Mouse (Mus musculus) effector memory CD4-positive, alpha-beta T cell, adult 7 months (primary cell): Measurements from ENCODE around the gene Hilpda. TPM values are rescaled to one million over a fixed set of nuclear protein-coding genes. Genes with fewer than 3 reads are reported as not detected.

Experiments used
- polyA plus RNA-seq: library from polyadenylated mRNA; unstranded; fragments of 100-300 nt; shearing (Covaris generic); gene quantifications from one replicate; pipeline ENCODE4 v1.2.1, GENCODE M21; 2017

Gene Hilpda
- 229 TPM for polyA plus RNA-seq

DNA sequence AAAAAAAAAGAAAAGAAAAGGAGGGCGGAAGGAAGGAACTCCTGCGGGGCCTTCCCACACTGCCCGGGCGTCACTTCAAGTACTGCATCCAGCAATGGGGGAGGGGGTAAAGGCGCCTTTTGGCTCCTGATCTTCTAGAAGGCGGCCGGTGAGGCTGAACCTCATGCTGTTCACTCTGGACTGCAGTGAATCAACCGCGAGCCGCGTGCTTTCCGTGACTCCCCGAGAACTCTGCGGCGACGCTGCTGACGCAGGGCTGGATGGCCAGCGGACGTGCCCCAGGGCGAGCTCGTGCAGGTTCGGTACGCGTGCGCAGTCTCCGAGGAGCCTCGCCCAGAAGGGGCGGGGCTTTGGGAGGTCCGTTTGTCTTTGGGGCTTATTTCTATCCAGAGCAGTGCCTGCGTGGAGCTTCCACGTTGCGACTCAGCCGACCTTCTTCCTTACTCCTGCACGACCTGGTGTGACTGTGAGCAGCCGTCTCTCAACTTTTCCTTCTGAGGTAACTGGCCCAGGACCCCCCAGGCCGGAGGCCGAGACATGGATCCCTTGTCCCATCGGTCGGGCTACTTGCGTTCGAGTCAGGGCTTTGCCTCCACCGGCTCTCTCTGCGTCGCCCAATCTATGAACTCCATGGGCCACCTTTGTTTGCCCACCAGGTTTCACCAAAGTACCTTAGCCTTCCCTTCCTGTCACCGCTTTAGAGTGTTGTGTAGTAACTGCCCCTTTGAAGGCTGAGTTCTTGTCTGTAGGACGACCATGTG lies at the start of gene Hilpda:
Gene Hilpda, plus strand, starts transcription at position 177 of the 761 bp plus-strand sequence.

DNA sequence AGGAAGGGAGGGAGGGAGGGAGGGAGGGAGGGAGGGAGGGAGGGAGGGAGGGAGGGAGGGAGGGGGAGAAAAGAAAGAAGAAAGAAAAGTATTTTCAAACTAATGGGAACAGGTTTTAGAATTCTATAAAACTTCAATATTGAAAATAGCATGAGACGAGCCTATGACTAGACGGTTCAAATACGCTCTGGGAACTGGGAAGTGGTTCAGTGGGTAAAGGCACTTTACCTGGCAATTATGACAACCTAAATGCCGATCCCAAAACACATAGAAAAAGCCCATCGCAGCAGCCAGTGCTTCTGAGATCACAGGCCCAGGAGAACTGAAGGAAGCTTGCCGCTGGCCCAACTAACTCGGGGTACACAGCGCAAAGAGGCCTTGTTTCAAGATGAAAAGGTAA lies 7.0 kb downstream of the Hilpda start, which contains the start of gene Fam71f2:
Gene Fam71f2, plus strand, starts transcription at position 301 of the 400 bp plus-strand sequence.

DNA sequence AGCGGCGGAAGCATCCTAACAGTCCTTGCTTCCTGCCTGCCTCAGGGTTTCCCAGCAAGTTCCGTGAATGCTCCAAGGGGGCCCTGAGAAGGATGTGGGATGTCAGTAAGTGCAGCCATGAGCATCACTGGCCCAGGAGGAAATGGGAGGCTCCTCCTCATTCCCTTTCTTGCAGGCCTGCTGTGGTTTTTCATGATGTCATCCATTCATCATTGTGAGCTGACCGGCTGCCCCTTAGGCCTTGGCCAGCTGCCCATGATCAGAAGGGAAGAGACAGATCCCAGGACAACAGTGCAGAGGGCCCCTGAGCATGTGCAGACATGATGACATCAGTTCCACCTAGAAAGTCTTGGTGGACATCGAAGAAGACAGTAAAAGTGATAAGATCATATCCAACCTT lies 46.6 kb downstream of the Hilpda start, which contains the start of gene Fam71f1:
Gene Fam71f1, plus strand, starts transcription at position 262 of the 400 bp plus-strand sequence.

Other genes with a start within 250 kb of the Hilpda start
- not detected for gene Lep, start 212.3 kb upstream of the Hilpda start, polyA plus RNA-seq
- 63.0 TPM for gene Rbm28, start 107.5 kb upstream of the Hilpda start, polyA plus RNA-seq
- gene Prrt4, start 92.9 kb upstream of the Hilpda start, polyA plus RNA-seq, result 0.48 TPM
- gene Impdh1, start 56.1 kb upstream of the Hilpda start, polyA plus RNA-seq, result 117 TPM
- 0.52 TPM for gene Fam71f2, start 7.1 kb downstream of the Hilpda start, polyA plus RNA-seq
- gene Fam71f1, start 46.7 kb downstream of the Hilpda start, polyA plus RNA-seq, result not detected
- gene Calu, start 75.6 kb downstream of the Hilpda start, polyA plus RNA-seq, result 76.9 TPM
- not detected for gene Opn1sw, start 116.0 kb downstream of the Hilpda start, polyA plus RNA-seq
- gene Ccdc136, start 123.8 kb downstream of the Hilpda start, polyA plus RNA-seq, result 1.9 TPM
- gene Flnc, start 160.8 kb downstream of the Hilpda start, polyA plus RNA-seq, result 0.10 TPM
- gene Atp6v1f, start 195.2 kb downstream of the Hilpda start, polyA plus RNA-seq, result 295 TPM
- gene Atp6v1fnb, start 198.9 kb downstream of the Hilpda start, polyA plus RNA-seq, result not detected
- gene Kcp, start 235.5 kb downstream of the Hilpda start, polyA plus RNA-seq, result 0.72 TPM